In genomic region chr19:36409861-36410392, GRCm38 (mm10) we compare ENCODE assay signal across 7 mouse cellular contexts.
DNase-seq lines count a peak whose midpoint lies in the region; ATAC-seq and TF ChIP-seq lines count a peak whose summit lies in the region.

No protein-coding gene starts in this region.

- H3K9me3 ChIP-seq in MEL (replicated peaks; ENCODE audit: insufficient read depth, low read length), result no peaks in the 10 kb centered on the region
- no peaks in the 10 kb centered on the region for H3K9me3 ChIP-seq in heart, embryonic 13.5 days
- H3K9me3 ChIP-seq in liver, embryonic 12.5 days (replicated peaks), result no peaks in the 10 kb centered on the region
- no peaks in the 10 kb centered on the region for H3K9me3 ChIP-seq in neural tube, embryonic 14.5 days (ENCODE audit: control insufficient read depth, low read length)

- 4% methylated on average over 77 of the region's 82 CpGs for WGBS in lung, adult 2 months
- WGBS in heart, embryonic 13.5 days, result under 1% methylated on average over 56 of the region's 82 CpGs
- WGBS in liver, embryonic 12.5 days (ENCODE audit: insufficient replicate concordance), result under 1% methylated on average over 69 of the region's 82 CpGs
- under 1% methylated on average over 73 of the region's 82 CpGs for WGBS in neural tube, embryonic 14.5 days

- H3K9ac ChIP-seq in MEL (ENCODE audit: control insufficient read depth, low read depth, low read length, poor library complexity, severe bottlenecking), result peak overlapping the region; percentile 70
- peak overlapping the region; percentile 91 for H3K9ac ChIP-seq in heart, embryonic 13.5 days
- H3K9ac ChIP-seq in liver, embryonic 12.5 days, result peak overlapping the region; percentile 93
- peak overlapping the region; percentile 62 for H3K9ac ChIP-seq in neural tube, embryonic 14.5 days (replicated peaks; ENCODE audit: low read depth, low read length)

- H3K27me3 ChIP-seq in MEL (ENCODE audit: control insufficient read depth in 1 of 2, insufficient read depth in 2 of 2, low read length in 2 of 2), result no peaks in the 10 kb centered on the region
- no peaks in the 10 kb centered on the region for H3K27me3 ChIP-seq in heart, embryonic 13.5 days (replicated peaks)
- peaks cover 5% of the 10 kb centered on the region; the same call in 1 of the 2 replicates for H3K27me3 ChIP-seq in liver, embryonic 12.5 days (replicated peaks)
- H3K27me3 ChIP-seq in neural tube, embryonic 14.5 days (ENCODE audit: control insufficient read depth, insufficient read depth, low read length), result no peaks in the 10 kb centered on the region

- TF ChIP-seq RAD21 in MEL (IDR thresholded peaks at IDR 0.05; ENCODE audit: low read depth, low read length), result no peak

- DNase-seq in lung, adult 2 months, result peak; percentile 51
- DNase-seq in lung, postnatal 25 days (ENCODE audit: low spot score), result no peak
- peak; percentile 57 for DNase-seq in MEL (ENCODE audit: low read depth, low spot score)

- H3K27ac ChIP-seq in MEL (ENCODE audit: control insufficient read depth, low read depth, low read length), result peak overlapping the region; percentile 35
- no peak overlapping the region for H3K27ac ChIP-seq in cortical plate, adult 2 months (ENCODE audit: insufficient read depth, low read length)
- peak overlapping the region; percentile 88 for H3K27ac ChIP-seq in heart, embryonic 13.5 days (replicated peaks)
- peak overlapping the region; percentile 86 for H3K27ac ChIP-seq in liver, embryonic 12.5 days
- no peak overlapping the region for H3K27ac ChIP-seq in neural tube, embryonic 14.5 days (ENCODE audit: low read depth, low read length)

- TF ChIP-seq CTCF in lung, adult 2 months (IDR thresholded peaks at IDR 0.05; ENCODE audit: insufficient read depth, low read length), result no peak
- no peak for TF ChIP-seq CTCF in MEL (IDR thresholded peaks at IDR 0.05 in 2 of 3, conservative IDR thresholded peaks at IDR 0.05 in 1 of 3; ENCODE audit: control insufficient read depth in 1 of 3, insufficient read depth in 1 of 3, low read depth in 2 of 3, low read length in 3 of 3, poor library complexity in 1 of 3, severe bottlenecking in 1 of 3)
- no peak for TF ChIP-seq CTCF in cortical plate, adult 2 months (IDR thresholded peaks at IDR 0.05; ENCODE audit: extremely low read depth, insufficient read depth, low read length)

- TF ChIP-seq POLR2A in lung, adult 2 months (IDR thresholded peaks at IDR 0.05; ENCODE audit: borderline replicate concordance, extremely low read depth, low read depth, low read length), result no peak
- TF ChIP-seq POLR2A in MEL (IDR thresholded peaks at IDR 0.05; ENCODE audit: control insufficient read depth in 1 of 2, insufficient read depth in 1 of 2, low read depth in 1 of 2, low read length in 2 of 2, poor library complexity in 1 of 2), result no peak; a peak in 1 of 4 replicates
- TF ChIP-seq POLR2A in cortical plate, adult 2 months (IDR thresholded peaks at IDR 0.05; ENCODE audit: extremely low read depth, insufficient read depth, low read length), result no peak

- H3K4me3 ChIP-seq in lung, adult 2 months (replicated peaks; ENCODE audit: extremely low read depth, low read depth, low read length), result peak overlapping the region; percentile 56
- peak overlapping the region; percentile 61 to 85 for H3K4me3 ChIP-seq in MEL (ENCODE audit: control insufficient read depth in 1 of 2, insufficient read depth in 1 of 2, low read depth in 2 of 2, low read length in 2 of 2)
- peak overlapping the region; percentile 32 for H3K4me3 ChIP-seq in cortical plate, adult 2 months (ENCODE audit: insufficient read depth, low read length)
- H3K4me3 ChIP-seq in heart, embryonic 13.5 days, result peak overlapping the region; percentile 84
- peak overlapping the region; percentile 91 for H3K4me3 ChIP-seq in liver, embryonic 12.5 days
- H3K4me3 ChIP-seq in neural tube, embryonic 14.5 days (ENCODE audit: low read depth, low read length), result peak overlapping the region; percentile 77

- H3K36me3 ChIP-seq in MEL (ENCODE audit: control insufficient read depth in 1 of 2, insufficient read depth in 2 of 2, low read length in 2 of 2), result peaks cover 2 to 11% of the 10 kb centered on the region in 2 experiments; a peak in 2 of 4 replicates
- H3K36me3 ChIP-seq in heart, embryonic 13.5 days, result peaks cover 18% of the 10 kb centered on the region
- H3K36me3 ChIP-seq in liver, embryonic 12.5 days, result peaks cover 28% of the 10 kb centered on the region
- H3K36me3 ChIP-seq in neural tube, embryonic 14.5 days (ENCODE audit: control insufficient read depth, insufficient read depth, low read length), result no peaks in the 10 kb centered on the region

- H3K4me1 ChIP-seq in lung, adult 2 months (ENCODE audit: control insufficient read depth, insufficient read depth, low read length), result peaks cover 2% of the 10 kb centered on the region; the same call in 1 of the 2 replicates
- H3K4me1 ChIP-seq in MEL (ENCODE audit: control insufficient read depth in 1 of 2, insufficient read depth in 2 of 2, low read length in 2 of 2), result peaks cover 8 to 14% of the 10 kb centered on the region in 2 experiments; a peak in 3 of 4 replicates
- peaks cover 1% of the 10 kb centered on the region; the same call in 1 of the 2 replicates for H3K4me1 ChIP-seq in cortical plate, adult 2 months (ENCODE audit: control insufficient read depth, insufficient read depth, low read length)
- H3K4me1 ChIP-seq in heart, embryonic 13.5 days, result peaks cover 28% of the 10 kb centered on the region
- peaks cover 29% of the 10 kb centered on the region for H3K4me1 ChIP-seq in liver, embryonic 12.5 days
- no peaks in the 10 kb centered on the region for H3K4me1 ChIP-seq in neural tube, embryonic 14.5 days (ENCODE audit: control insufficient read depth, insufficient read depth, low read length)

- peaks cover 3% of the 10 kb centered on the region for H3K79me2 ChIP-seq in MEL (ENCODE audit: control insufficient read depth, insufficient read depth, low read length, poor library complexity)

- H3K4me2 ChIP-seq in heart, embryonic 13.5 days, result peak overlapping the region; percentile 87
- H3K4me2 ChIP-seq in liver, embryonic 12.5 days, result peak overlapping the region; percentile 81
- peak overlapping the region; percentile 82 for H3K4me2 ChIP-seq in neural tube, embryonic 14.5 days (ENCODE audit: low read depth, low read length)

- TF ChIP-seq EP300 in MEL (IDR thresholded peaks at IDR 0.05; ENCODE audit: low read depth in 1 of 2, low read length in 2 of 2), result no peak

- ATAC-seq in heart, embryonic 13.5 days (ENCODE audit: extremely low read depth, insufficient number of reproducible peaks, low FRiP score, low TSS enrichment), result no peak; the same call in 1 of the 2 replicates
- peak; percentile 77 for ATAC-seq in liver, embryonic 12.5 days
- ATAC-seq in neural tube, embryonic 14.5 days (ENCODE audit: low read depth), result no peak

TF ChIP-seq in MEL, 35 proteins besides CTCF, POLR2A, EP300 and RAD21:
- TF ChIP-seq SMC3 (IDR thresholded peaks at IDR 0.05; ENCODE audit: low read depth, low read length) (no peak), CHD2 (IDR thresholded peaks at IDR 0.05; ENCODE audit: low read length) (no peak), SIN3A (IDR thresholded peaks at IDR 0.05; ENCODE audit: low read length) (no peak; the same call in 1 of the 2 replicates), POLR2AphosphoS2 (IDR thresholded peaks at IDR 0.05; ENCODE audit: low read length) (no peak), MYC (IDR thresholded peaks at IDR 0.05; ENCODE audit: low read depth, low read length) (no peak), UBTF (IDR thresholded peaks at IDR 0.05; ENCODE audit: borderline replicate concordance, insufficient read depth, low read depth, low read length) (no peak), MAX (IDR thresholded peaks at IDR 0.05; ENCODE audit: low read length) (no peak; the same call in 1 of the 2 replicates), KAT2A (conservative IDR thresholded peaks at IDR 0.05; ENCODE audit: low read depth, low read length) (no peak), GABPA (IDR thresholded peaks at IDR 0.05; ENCODE audit: low read depth, low read length) (no peak), TBP (IDR thresholded peaks at IDR 0.05; ENCODE audit: low read depth, low read length) (no peak), CHD1 (IDR thresholded peaks at IDR 0.05; ENCODE audit: low read depth, low read length) (no peak; the same call in 1 of the 2 replicates), JUND (IDR thresholded peaks at IDR 0.05; ENCODE audit: low read depth, low read length) (no peak), GATA1 (IDR thresholded peaks at IDR 0.05; ENCODE audit: low read depth, low read length) (no peak), HCFC1 (IDR thresholded peaks at IDR 0.05; ENCODE audit: low read depth, low read length) (no peak), NELFE (IDR thresholded peaks at IDR 0.05; ENCODE audit: low read depth, low read length) (no peak), MAFK (IDR thresholded peaks at IDR 0.05; ENCODE audit: borderline replicate concordance, low read depth, low read length) (no peak), BHLHE40 (IDR thresholded peaks at IDR 0.05; ENCODE audit: borderline replicate concordance, low read depth, low read length) (no peak), ETS1 (IDR thresholded peaks at IDR 0.05; ENCODE audit: low read depth, low read length) (no peak), ZMIZ1 (IDR thresholded peaks at IDR 0.05; ENCODE audit: low read depth, low read length) (no peak)

Comparison
In these comparisons a context has a peak if more than half of its experiments do, and no peak if none do; other contexts are left out.
1. H3K4me3 ChIP-seq: peak in every context shown above with its lines; median percentile 91 in liver, embryonic 12.5 days; 84 in heart, embryonic 13.5 days; 77 in neural tube, embryonic 14.5 days; 73 in MEL; 56 in lung, adult 2 months; 32 in cortical plate, adult 2 months.
2. H3K27ac ChIP-seq: peak in MEL (single experiment), heart, embryonic 13.5 days (single experiment) and liver, embryonic 12.5 days (single experiment); none in cortical plate, adult 2 months (single experiment) and neural tube, embryonic 14.5 days (single experiment).
3. Peak in every context shown above with its lines, with median percentiles within 50 percentile points of each other: H3K9ac ChIP-seq and H3K4me2 ChIP-seq.